Mouse (Mus musculus): Measurements from ENCODE around the gene 1700057G04Rik. TPM values are rescaled to one million over a fixed set of nuclear protein-coding genes. Genes with fewer than 3 reads are reported as not detected.

The 1700057G04Rik gene
- total RNA-seq (2021): not detected

- DNase-seq: no peak
Observed at GRCm38 (mm10) chr9:92309077-92309476, at the start of gene 1700057G04Rik. Gene 1700057G04Rik, plus strand, starts transcription at chr9:92309377.

- no peak for DNase-seq
Observed at GRCm38 (mm10) chr9:92260481-92261159, 48.6 kb upstream of the 1700057G04Rik start.

- no peak for DNase-seq
Observed at GRCm38 (mm10) chr9:92265719-92266118, 43.5 kb upstream of the 1700057G04Rik start.

GRCm38 (mm10) chr9:92266558-92267171 lies 42.5 kb upstream of the 1700057G04Rik start:
- DNase-seq: no peak

GRCm38 (mm10) chr9:92267732-92268131 lies 41.4 kb upstream of the 1700057G04Rik start:
- DNase-seq: no peak

GRCm38 (mm10) chr9:92269829-92270404 lies 39.3 kb upstream of the 1700057G04Rik start:
- no peak for DNase-seq

GRCm38 (mm10) chr9:92270927-92271326 lies 38.2 kb upstream of the 1700057G04Rik start:
- DNase-seq: peak; percentile 87

- DNase-seq: no peak
Observed at GRCm38 (mm10) chr9:92272650-92273049, 36.5 kb upstream of the 1700057G04Rik start.

- DNase-seq: no peak
Observed at GRCm38 (mm10) chr9:92273271-92273670, 35.9 kb upstream of the 1700057G04Rik start.

- DNase-seq: no peak
Observed at GRCm38 (mm10) chr9:92273956-92274762, 35.0 kb upstream of the 1700057G04Rik start.

- peak; percentile 36 for DNase-seq
Observed at GRCm38 (mm10) chr9:92275486-92276207, 33.5 kb upstream of the 1700057G04Rik start, which contains the start of gene Plscr2. Gene Plscr2, plus strand, starts transcription at chr9:92275602.

GRCm38 (mm10) chr9:92276360-92276759 lies 32.8 kb upstream of the 1700057G04Rik start:
- no peak for DNase-seq

- no peak for DNase-seq
Observed at GRCm38 (mm10) chr9:92280048-92280447, 29.1 kb upstream of the 1700057G04Rik start.

- no peak for DNase-seq
Observed at GRCm38 (mm10) chr9:92282563-92283171, 26.5 kb upstream of the 1700057G04Rik start.

- no peak for DNase-seq
Observed at GRCm38 (mm10) chr9:92289675-92290074, 19.5 kb upstream of the 1700057G04Rik start.

- DNase-seq: no peak
Observed at GRCm38 (mm10) chr9:92292169-92292568, 17.0 kb upstream of the 1700057G04Rik start.

- no peak for DNase-seq
Observed at GRCm38 (mm10) chr9:92292922-92293321, 16.3 kb upstream of the 1700057G04Rik start.

- DNase-seq: no peak
Observed at GRCm38 (mm10) chr9:92293560-92294548, 15.3 kb upstream of the 1700057G04Rik start.

- DNase-seq: peak; percentile 35
Observed at GRCm38 (mm10) chr9:92298288-92298687, 10.9 kb upstream of the 1700057G04Rik start.

GRCm38 (mm10) chr9:92301213-92301612 lies 8.0 kb upstream of the 1700057G04Rik start:
- no peak for DNase-seq
